Mouse (Mus musculus) monocyte, adult 59 days (primary cell): ENCODE results near the gene Hist2h3b. TPM values are rescaled to one million over a fixed set of nuclear protein-coding genes. Genes with fewer than 3 reads are reported as not detected.

ENCODE experiments used
- total RNA-seq, 2 experiments: library from RNA; stranded (reverse); gene quantifications; one replicate each; pipeline ENCODE4 v1.2.4; 2023

Gene Hist2h3b
- total RNA-seq, result 100 to 1,000 TPM; 137 to 151 TPM

DNA sequence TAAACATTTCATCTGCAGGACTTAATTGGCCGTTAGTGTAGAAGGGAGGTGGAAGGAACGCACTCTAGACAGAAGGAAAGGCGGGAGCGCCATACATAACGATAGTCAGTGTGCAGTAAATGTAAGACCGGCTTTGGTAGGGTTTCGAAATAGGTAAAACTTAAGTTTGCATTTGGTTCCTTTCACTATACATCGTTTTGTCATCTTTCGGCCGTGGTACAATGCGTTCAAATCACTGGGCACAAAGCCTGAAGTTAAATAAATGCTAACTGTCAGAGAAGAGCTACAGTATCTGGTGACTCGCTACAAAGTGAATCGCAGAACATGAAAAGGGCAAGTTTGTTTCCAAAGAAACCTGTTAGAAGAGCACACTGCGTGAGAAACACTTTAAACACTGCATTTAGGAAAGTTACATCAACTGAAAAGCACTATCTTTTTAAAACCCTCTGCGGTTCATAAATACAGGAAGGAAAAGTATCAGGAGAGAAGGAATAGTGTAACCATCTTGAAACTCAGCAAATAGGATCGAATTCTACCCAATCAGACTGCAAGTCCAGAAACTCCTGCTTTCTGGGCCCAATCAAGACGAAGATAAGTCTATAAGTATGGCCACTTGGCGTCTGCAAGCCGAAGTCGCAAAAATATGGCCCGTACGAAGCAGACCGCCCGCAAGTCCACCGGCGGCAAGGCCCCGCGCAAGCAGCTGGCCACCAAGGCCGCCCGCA is at the start of gene Hist2h3b:
TSS of gene Hist2h3b (plus strand) at position 604 of the 725 bp plus-strand sequence.

DNA sequence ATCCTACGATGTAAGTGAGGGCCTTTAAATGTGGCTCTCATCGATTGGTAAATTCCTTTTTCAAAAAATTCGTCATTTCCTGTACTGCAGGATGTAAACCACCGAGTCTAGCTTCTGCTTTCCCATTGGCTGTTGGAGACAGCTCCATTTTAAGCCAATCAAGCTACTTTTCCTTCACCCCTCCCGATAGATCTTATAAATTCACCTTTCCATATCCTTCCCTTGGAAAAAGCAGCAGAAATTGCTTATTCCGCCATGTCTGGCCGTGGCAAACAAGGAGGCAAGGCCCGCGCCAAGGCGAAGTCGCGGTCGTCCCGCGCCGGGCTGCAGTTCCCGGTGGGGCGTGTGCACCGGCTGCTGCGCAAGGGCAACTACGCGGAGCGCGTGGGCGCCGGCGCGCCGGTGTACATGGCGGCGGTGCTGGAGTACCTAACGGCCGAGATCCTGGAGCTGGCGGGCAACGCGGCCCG is 48.8 kb upstream of the Hist2h3b start, which contains the start of the genes Bola1 and Hist2h2ab:
TSS of gene Bola1 (minus strand) at position 49 of the 470 bp plus-strand sequence.
TSS of gene Hist2h2ab (plus strand) at position 205 of the 470 bp plus-strand sequence.

DNA sequence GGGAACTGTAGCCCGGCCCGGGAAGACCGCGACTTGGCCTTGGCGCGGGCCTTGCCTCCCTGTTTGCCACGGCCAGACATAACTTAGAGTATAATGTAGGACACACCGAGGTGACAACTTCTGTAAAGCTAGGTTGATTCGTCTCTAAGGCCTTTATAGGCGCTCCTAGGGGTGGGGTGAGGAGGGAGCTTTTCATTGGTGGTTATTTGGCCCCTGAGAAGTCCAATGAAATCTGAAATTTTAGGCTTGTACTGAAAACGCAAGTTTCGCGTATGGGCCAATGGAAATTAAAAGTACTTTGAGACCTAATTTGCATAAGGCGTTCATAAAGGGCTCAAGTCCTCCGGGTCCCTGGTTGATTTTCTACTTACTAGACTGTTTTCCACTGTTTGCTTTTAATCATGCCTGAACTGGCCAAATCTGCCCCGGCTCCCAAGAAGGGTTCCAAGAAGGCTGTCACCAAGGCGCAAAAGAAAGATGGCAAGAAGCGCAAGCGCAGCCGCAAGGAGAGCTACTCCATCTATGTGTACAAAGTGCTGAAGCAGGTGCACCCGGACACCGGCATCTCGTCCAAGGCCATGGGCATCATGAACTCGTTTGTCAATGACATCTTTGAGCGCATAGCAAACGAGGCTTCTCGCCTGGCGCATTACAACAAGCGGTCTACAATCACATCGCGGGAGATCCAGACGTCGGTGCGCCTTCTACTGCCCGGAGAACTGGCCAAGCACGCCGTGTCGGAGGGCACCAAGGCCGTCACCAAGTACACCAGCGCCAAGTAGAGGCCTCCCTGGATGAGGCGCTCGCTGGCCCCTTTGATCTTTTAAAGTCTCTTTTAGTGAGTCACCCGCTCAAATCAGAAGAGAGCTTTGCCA is 47.5 kb upstream of the Hist2h3b start, which contains the start of the genes Hist2h2ac and Hist2h2be:
TSS of gene Hist2h2ac (minus strand) at position 116 of the 875 bp plus-strand sequence.
TSS of gene Hist2h2be (plus strand) at position 355 of the 875 bp plus-strand sequence.

DNA sequence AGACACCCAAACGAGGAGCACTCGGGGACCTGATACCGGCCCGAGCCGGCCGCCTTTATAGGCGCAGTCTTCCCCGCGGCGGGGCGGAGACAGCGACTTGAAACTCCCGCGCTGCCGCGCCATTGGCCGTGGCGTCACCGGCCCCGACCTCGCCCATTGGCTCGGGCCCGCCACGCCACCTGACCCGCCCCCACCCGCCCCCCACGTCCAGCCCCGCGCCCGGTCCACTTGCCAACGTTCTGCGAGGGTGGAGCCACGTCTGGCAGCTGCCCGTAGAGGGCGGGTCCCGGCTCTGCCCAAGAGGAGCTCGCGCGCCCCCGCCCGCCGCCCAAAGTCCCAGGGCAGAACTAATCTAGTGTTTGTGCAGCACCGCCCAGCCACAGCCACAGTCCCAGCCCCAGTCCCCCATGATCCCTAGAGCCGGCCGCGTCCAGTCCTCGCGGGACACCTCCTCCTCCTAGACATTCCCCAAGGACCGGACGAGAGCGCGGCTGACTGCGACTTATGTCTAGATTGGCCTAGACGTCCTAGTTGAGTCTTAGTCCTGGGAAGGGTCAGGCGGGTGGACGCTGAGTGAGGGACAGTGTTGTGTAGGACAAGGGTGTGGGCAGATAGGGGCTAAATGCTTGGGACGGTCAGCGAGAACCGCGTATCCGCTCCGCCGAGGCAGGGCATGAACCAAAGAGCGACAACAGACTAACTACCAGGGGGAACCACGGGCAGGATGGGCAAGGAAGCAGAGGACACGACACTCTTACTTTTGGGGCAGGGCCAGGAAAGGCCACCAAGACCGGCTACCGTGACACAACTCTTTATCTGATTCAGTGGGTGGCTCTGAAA is 29.3 kb upstream of the Hist2h3b start, which contains the start of gene Hist2h3c2:
TSS of gene Hist2h3c2 (minus strand) at position 174 of the 840 bp plus-strand sequence.

DNA sequence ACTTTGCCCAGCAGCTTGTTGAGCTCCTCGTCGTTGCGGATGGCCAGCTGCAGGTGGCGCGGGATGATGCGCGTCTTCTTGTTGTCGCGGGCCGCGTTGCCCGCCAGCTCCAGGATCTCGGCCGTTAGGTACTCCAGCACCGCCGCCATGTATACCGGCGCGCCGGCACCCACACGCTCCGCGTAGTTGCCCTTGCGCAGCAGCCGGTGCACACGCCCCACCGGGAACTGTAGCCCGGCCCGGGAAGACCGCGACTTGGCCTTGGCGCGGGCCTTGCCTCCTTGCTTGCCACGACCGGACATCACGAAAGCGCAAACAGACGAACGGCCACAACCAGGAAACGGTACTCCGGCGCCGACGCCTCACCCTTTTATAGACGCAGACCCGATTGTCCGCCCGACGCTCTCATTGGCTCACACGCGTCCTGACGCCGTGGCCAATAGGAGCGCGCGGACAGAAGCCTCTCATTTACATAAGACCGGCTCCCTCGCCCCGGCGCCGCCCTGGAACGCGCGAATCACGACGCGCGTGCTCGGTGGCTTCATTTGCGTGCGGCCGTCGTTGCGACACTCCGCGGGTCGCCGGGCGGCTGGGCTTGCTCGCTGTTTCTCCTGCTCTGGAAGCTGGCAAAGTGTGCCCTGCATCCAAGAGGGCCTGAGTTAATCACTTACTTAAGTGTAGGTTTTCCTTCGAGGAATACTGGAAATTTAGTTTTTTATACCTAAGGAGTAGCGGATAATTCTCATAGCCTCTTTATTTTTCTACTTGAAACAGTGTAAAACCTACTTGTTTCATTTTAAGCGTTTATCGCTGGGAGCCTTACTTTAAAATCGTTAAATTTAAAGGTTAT is 28.3 kb upstream of the Hist2h3b start, which contains the start of gene Hist2h2aa2:
TSS of gene Hist2h2aa2 (minus strand) at position 328 of the 850 bp plus-strand sequence.

DNA sequence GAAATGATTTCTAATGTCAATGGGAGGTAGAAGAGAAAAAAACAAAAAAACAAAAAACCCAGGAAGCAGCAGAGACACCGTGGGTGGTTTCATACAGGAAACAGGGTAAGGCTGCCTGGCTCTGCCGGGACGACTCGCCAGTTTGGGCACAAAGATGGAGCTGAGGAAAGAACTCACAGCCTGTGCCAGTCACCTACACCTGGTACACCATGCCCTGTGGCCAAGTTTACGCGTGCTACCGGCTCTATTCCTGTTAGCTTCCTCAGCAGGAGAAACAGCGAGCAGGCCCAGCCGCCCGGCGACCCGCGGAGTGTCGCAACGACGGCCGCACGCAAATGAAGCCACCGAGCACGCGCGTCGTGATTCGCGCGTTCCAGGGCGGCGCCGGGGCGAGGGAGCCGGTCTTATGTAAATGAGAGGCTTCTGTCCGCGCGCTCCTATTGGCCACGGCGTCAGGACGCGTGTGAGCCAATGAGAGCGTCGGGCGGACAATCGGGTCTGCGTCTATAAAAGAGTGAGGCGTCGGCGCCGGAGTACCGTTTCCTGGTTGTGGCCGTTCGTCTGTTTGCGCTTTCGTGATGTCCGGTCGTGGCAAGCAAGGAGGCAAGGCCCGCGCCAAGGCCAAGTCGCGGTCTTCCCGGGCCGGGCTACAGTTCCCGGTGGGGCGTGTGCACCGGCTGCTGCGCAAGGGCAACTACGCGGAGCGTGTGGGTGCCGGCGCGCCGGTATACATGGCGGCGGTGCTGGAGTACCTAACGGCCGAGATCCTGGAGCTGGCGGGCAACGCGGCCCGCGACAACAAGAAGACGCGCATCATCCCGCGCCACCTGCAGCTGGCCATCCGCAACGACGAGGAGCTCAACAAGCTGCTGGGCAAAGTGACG is 23.2 kb upstream of the Hist2h3b start, which contains the start of gene Hist2h2aa1:
TSS of gene Hist2h2aa1 (plus strand) at position 495 of the 884 bp plus-strand sequence.

DNA sequence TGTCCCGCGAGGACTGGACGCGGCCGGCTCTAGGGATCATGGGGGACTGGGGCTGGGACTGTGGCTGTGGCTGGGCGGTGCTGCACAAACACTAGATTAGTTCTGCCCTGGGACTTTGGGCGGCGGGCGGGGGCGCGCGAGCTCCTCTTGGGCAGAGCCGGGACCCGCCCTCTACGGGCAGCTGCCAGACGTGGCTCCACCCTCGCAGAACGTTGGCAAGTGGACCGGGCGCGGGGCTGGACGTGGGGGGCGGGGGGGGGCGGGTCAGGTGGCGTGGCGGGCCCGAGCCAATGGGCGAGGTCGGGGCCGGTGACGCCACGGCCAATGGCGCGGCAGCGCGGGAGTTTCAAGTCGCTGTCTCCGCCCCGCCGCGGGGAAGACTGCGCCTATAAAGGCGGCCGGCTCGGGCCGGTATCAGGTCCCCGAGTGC is 22.0 kb upstream of the Hist2h3b start, which contains the start of gene Hist2h3c1:
TSS of gene Hist2h3c1 (plus strand) at position 259 of the 430 bp plus-strand sequence.

DNA sequence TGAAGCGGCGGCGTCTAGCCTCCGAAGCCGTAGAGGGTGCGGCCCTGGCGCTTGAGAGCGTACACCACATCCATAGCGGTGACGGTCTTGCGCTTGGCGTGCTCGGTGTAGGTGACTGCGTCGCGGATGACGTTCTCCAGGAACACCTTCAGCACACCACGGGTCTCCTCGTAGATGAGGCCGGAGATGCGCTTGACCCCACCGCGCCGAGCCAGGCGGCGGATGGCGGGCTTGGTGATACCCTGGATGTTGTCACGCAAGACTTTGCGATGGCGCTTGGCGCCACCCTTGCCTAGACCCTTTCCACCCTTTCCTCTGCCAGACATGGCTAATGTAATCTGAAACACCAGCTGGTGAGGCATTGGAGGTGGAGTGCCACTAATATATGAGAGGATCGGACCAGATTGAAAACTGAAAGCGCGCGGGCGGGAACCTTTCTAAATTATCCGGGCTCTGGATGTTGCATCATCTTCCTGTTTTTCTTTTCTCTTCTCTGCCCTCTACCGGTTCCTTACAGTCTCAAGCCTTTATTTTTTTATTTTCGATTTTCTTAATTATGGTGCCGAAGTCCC is 5.4 kb upstream of the Hist2h3b start, which contains the start of gene Hist2h4:
TSS of gene Hist2h4 (minus strand) at position 333 of the 572 bp plus-strand sequence.

DNA sequence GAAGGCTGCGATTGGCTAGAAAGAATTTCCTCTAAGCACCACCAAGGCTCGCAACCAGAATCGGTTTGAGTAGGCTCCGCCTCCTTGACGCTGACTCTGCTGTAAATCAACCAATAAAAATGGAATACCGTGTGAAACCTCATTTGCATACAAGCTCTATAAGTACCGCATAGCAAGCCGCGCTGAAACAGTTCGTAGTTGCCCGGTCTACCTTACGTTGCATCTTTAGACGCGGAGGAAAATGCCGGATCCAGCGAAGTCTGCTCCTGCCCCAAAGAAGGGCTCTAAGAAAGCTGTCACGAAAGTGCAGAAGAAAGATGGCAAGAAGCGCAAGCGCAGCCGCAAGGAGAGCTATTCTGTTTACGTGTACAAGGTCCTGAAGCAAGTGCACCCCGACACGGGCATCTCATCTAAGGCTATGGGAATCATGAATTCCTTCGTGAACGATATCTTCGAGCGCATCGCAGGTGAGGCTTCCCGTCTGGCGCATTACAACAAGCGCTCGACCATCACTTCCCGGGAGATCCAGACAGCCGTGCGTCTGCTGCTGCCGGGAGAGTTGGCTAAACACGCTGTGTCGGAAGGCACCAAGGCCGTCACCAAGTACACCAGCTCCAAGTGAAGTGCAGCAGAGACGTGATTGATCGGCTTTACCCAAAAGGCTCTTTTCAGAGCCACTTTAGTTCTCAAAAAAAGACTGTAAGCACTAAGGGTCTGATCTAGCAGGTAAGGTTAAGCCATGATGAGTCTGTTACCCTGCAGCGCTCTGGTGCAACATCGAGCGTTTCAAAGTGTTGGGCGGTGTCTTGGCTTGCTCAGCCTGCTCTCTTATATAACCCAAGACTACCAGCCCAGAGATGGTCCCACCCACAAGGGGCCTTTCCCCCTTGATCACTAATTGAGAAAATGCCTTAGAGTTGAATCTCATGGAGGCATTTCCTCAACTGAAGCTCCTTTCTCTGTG is 1.3 kb downstream of the Hist2h3b start, which contains the start of gene Hist2h2bb:
TSS of gene Hist2h2bb (plus strand) at position 242 of the 964 bp plus-strand sequence.

DNA sequence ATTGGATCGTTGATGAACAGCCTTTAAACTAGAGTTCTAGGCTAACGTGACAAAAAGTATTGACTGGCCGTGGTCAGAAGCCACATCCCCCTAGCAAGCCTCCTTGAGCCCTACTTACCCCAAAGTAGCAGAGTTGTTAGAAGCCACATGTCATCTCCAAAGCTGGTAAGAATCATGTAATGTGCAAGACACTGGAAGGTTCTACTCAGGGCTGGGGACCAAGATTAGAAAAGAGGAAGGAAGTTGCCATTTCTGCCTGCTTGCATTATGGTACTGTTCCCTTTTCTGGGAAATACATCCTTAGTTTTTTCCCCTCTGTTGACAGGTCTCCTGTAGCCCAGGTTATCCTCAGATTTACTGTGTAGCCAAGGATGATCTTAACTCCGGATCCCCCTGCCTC is 25.3 kb downstream of the Hist2h3b start, which contains the start of gene Fcgr1:
TSS of gene Fcgr1 (minus strand) at position 183 of the 400 bp plus-strand sequence.

Other genes starting within 250 kb of the Hist2h3b start
- gene Vps45, start 210.2 kb upstream of the Hist2h3b start, total RNA-seq, result 10 to 100 TPM; 21.1 to 30.0 TPM
- 1 to 10 TPM; 6.0 to 6.3 TPM for gene Otud7b, start 164.1 kb upstream of the Hist2h3b start, total RNA-seq
- not detected for gene Mtmr11, start 106.7 kb upstream of the Hist2h3b start, total RNA-seq
- 10 to 100 TPM; 45.2 to 48.2 TPM for gene Sf3b4, start 96.3 kb upstream of the Hist2h3b start, total RNA-seq
- under 1 TPM in 1 of 2 experiments, not detected in 1; 0.24 TPM for gene Sv2a, start 87.5 kb upstream of the Hist2h3b start, total RNA-seq
- gene Bola1, start 48.9 kb upstream of the Hist2h3b start, total RNA-seq, result 10 to 100 TPM in 1 of 2 experiments, 1 to 10 TPM in 1; 7.4 to 11.4 TPM
- gene Hist2h2ab, start 48.8 kb upstream of the Hist2h3b start, total RNA-seq, result 1 to 10 TPM; 4.4 to 6.6 TPM
- 100 to 1,000 TPM; 100 to 108 TPM for gene Hist2h2ac, start 47.8 kb upstream of the Hist2h3b start, total RNA-seq
- 1 to 10 TPM; 3.4 to 4.3 TPM for gene Hist2h2be, start 47.5 kb upstream of the Hist2h3b start, total RNA-seq
- 1 to 10 TPM; 2.3 to 3.4 TPM for gene Hist2h3c2, start 29.5 kb upstream of the Hist2h3b start, total RNA-seq
- gene Hist2h2aa2, start 28.4 kb upstream of the Hist2h3b start, total RNA-seq, result 100 to 1,000 TPM; 822 to 823 TPM
- 10 to 100 TPM; 11.2 to 22.3 TPM for gene Hist2h2aa1, start 23.2 kb upstream of the Hist2h3b start, total RNA-seq
- not detected for gene Hist2h3c1, start 22.0 kb upstream of the Hist2h3b start, total RNA-seq
- 10 to 100 TPM; 33.3 to 34.7 TPM for gene Hist2h4, start 5.3 kb upstream of the Hist2h3b start, total RNA-seq
- gene Hist2h2bb, start 1.1 kb downstream of the Hist2h3b start, total RNA-seq, result 100 to 1,000 TPM; 161 to 180 TPM
- gene Fcgr1, start 25.3 kb downstream of the Hist2h3b start, total RNA-seq, result 10 to 100 TPM; 30.3 to 40.7 TPM
- not detected for gene BC107364, start 183.7 kb downstream of the Hist2h3b start, total RNA-seq